Mouse (Mus musculus): ENCODE results near the gene Zbtb32.

Zbtb32 gene

DNA sequence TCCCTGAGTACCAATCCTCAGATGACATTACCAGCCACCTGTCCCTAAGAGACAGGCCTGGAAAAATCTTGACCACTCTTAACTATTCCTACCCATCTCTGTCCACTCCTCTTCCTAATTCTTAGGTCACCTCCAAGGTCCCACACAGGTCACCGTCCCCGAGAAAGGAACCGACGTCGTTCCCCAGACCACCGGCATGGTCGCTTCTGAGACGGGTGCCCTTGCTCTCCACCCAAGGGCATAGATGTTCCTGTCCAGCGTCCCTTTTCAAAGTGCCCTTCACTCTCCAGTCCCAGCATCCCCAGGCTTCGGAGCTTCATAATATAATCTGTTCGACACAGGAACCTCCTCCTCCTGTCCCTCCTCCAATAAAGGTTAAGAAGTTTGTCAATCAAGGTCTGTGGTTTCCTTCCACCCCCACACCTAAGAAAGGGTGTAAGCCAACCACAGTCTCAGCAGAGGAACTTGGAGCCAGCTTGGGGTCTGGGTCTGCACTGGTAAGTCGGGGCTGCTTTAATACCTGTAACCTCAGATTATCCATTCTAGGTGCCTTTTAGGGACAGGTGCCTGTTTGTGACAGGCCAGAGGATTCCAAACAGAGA, 33.6 kb downstream of the Zbtb32 start, which contains the start of gene Igflr1:
Gene Igflr1 (plus strand): TSS at position 458 of the 602 bp plus-strand sequence.
- no peak for DNase-seq

DNA sequence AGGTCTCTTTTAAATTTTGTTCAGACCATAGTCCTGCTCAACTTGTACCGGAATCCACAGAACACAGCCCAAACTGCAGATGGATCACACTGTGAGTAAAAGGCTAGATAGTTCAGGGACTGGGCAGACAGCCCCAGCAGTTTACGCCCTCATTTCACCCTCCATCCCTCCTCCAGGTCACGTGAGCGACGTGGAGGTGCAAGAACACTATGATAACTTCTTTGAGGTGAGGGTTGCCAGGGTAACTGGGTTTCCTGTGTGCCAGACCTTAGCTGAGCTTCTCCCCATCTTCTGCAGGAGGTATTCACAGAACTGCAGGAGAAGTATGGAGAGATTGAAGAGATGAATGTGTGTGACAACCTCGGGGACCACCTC, 34.8 kb downstream of the Zbtb32 start:
- DNase-seq = peak; percentile 33 to 70

DNA sequence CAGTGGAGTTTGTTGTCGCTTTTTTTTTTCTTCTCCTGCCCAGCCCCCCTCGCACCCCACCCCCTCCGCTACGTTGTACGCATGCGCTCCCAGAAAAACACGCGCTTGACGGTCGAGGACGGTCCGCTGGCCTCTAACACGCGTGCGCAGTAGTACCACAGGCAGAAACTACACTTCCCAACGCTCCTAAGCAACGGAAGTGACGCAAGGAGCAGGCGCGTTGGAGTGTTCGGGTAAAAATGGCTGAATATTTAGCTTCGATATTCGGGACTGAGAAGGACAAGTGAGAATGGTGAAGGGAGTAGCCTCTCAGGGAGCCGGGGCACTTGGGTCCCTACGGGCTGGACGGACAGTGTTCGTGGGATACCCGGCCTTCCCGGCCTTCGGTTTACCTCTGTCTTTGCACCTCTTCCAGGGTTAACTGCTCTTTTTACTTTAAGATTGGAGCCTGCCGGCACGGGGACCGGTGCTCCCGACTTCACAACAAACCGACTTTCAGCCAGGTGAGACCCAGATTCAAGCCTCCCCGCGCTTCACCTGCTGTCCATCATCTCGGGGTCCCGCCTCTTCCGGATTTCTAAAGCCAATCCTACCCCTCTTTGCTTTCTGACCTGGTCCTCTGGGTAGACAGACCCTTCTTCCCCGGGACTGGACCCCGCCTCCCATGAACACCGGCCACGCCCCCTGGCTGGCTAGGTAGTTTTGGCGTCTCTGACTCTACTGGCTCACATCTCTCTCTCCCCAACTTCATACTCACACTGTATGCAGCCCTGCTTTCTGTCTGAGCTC, 35.4 kb downstream of the Zbtb32 start, which contains the start of the genes U2af1l4, Gm49396 and Psenen:
Gene U2af1l4 (plus strand): TSS at position 185 of the 789 bp plus-strand sequence.
Gene Gm49396 (plus strand): TSS at position 228 of the 789 bp plus-strand sequence.
Gene Psenen (minus strand): TSS at position 511 of the 789 bp plus-strand sequence.
- peak; percentile 90 to 96 for DNase-seq

DNA sequence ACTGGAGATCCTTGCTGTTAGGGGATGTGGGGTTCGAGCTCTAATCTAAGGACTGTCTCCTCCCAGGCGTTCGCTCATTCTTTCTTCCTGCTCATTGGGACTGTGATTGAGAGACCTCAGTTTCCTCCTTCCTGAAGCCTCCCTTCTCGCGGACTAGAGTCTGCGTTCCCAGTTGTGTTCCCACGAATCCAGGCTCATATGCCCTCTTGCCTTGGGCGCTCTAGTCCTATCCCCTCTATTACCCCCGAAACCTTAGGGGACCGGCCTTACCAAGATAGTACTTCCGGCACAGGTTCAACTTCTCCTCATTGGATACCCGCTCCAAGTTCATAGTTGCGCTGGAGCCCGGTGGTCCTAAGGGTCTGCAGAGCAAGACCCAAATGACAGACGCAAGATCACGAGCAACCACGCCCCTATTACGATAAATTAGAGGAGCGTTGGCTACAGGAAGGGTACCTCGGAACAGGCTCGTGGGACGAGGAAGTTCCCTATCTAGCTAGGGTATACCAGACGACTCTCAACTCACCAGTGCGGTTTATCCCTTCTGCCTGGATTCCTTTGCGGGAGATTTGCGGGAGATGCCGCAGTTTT, 36.1 kb downstream of the Zbtb32 start:
- DNase-seq = no peak

DNA sequence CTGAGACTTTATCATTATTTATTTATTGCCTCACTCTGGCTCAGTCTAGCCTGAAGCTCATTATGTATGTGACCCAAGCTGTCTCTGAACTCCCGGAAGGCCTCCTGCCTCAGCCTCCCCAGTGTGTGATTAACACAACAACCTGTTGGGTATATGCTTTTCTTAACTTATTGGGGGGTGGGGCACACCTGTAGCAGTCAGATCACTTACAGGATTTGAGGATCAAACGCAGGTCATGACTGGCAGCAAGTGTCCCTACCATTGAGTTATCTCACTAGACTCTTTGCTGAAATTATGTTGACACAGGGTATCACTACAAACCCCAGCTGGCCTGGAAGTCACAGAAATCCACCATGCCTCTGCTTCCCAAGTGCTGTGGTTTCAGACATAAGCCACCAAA, 38.4 kb downstream of the Zbtb32 start:
- no peak for DNase-seq

DNA sequence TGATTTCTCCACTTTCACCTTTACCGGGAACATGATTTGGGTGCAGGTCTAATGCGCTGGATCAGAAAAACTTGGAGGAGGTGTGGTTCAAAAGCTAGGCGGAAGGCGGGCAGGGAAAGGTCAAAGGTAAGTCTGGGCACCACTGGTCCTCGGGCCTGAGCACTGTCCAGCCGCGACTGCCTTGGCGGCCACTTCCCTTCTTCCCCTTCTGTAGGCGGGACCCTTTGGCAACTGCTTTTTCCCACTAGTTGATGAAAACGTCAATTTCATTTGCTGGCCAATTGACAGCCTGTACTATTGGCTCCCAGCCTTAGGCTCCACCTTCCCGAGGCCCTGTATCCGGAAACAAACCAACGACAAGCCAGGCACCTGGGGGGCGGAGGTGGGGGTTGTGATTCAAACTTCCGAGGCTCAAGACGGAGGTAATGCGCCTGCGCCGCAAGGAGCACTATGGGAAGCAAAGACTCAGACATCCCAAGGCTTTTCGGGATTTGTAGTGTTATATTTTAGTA, 39.2 kb downstream of the Zbtb32 start, which contains the start of gene Lin37:
Gene Lin37 (minus strand): TSS at position 396 of the 512 bp plus-strand sequence.
- DNase-seq = peak; percentile 95 to 96

DNA sequence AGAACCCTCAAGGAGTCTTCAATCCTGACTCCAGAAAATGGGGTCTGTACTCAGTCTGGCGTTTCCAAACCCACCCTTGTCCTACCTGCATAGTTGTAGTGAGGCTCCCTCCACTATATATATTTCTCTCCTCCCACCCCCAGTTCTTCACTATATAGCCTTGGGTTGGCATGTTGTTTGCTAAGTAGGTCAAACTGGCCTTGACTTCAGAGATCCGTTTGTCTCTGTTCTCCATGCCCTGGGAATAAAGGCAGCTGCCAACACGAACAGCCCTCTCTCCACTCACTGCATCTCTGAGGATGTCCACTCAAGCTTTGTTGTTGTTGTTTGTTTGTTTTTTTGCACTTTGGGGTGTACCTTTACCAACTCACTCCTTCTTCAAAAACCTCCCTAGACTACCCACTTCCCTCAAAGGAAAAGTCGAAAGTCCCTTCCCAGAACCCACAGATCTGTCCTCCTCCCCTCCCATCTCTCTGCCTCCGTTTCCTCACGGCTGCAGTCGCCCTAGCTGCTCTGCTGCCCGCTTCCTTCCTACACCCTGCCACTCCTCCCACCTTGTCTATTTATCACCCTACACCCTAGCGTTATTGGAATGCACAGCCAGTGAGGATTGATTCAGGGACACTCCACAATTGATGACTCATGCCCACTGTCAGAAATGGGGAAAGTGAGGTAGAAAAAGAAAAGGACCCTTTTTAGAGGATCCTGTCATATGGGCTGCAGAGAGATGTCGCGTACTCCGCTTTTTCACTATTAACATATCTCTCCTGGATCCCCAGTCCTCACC, 39.9 kb downstream of the Zbtb32 start:
- DNase-seq = no peak

DNA sequence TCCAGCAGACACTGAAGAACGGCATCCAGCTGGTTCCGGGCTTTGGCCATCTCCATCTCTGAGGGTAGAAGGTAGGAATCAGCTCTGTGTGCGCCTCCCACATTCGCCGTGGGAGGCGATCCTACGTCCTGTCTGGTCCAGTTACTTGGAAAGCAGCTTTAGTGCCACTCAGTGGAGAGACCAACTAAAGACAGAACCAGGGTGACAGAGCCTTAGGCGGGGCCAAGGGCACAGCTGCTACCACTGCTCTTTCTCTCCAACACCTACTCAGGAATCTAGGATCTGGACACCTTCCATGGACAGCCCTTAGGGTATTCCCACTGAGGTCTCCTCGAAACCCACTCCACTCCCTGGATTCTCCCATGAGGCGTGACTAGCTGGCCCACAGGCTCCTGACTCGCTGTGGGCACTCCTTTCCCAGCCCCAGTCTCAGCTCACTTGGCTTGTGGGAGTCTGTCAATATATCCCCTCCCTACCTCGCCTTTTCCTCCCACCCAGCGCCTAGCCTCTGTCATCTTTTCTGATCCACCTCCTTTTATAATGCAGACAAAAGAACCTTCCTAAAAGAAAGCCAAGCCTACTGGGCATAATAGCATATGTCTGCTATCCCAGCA, 40.7 kb downstream of the Zbtb32 start:
- no peak for DNase-seq

DNA sequence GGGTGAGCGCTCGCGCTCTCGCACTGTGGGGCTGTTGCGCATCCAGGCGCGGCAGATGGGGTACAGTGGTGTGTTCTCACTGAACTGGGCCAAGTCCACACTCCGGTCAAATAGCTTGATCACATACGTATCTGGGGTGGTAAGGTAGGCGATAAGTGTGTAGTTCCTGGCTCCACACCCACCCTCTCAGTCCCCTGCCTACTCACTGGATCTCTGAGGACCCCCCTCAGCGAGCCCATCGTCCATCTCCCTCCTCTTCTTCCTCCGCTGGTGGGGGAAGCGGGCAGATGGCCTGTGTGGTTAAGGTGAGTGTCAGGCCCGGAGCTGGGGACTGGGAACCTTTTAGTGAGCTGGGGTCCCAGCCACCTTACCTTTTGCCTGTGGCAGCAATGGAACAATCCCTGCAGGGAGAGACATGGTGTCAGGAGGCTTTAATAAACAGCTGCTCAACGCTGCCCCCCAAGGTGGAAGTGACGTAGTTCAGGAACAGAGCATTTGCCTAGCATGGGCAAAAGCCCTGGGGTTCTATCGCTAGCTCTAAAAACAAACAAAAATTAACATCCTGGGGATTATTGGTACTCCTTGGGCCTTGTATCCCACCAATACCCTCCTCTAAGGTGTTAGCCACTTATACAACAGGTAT, 41.7 kb downstream of the Zbtb32 start:
- DNase-seq = no peak

DNA sequence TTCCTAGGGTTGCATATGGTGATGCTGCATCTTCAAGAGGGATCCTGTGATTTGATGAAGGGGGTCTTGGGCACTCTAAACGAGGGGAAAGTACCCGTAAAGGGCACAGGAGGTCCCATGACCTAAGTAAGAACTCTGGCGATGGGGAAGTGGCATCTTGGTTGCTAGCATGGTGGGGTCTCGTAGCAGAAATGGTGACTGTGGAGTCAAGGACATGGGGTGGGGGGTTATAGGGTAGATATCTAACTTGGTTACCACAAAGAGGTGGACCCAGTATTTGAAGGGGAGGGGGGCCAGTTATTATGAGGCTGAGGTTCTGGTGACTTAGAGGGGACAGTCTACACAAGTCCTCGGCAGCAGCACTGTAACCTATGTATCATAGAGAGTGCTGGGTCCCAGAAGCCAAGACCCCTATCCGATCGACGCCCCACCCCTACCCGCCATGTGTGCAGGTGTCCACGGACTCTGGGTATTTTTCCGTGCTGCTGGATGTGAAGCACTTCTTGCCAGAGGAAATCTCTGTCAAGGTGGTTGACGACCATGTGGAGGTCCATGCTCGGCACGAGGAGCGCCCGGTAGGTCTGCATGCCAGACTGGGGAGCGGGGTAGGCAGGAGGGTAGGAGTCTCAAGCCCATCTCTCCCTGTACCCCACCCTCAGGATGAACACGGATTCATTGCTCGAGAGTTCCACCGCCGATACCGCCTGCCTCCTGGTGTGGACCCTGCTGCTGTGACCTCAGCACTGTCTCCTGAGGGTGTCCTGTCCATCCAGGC, 44.7 kb downstream of the Zbtb32 start:
- no peak for DNase-seq

DNA sequence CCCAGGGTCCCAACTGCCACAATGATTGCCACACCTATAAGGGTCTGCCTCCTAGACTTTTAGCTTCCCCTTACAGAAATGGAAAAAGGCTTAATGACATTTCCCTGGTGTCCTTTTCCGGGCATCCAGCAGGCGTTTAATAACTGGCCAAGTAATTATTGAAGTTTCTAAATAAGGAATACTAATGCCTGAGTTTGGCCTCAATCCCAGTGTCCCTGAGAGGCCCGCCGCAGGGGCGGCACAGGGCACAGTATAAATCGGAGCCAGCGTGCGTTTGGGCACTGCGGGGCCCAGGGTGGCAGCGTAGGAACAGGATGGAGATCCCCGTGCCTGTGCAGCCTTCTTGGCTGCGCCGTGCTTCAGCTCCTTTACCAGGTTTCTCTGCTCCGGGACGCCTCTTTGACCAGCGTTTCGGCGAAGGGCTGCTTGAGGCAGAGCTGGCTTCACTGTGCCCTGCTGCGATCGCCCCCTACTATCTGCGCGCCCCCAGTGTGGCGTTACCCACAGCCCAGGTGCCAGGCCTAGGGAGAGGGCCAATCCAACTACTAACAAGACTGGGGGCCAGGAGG, 45.6 kb downstream of the Zbtb32 start:
- peak; percentile 34 to 43 for DNase-seq

DNA sequence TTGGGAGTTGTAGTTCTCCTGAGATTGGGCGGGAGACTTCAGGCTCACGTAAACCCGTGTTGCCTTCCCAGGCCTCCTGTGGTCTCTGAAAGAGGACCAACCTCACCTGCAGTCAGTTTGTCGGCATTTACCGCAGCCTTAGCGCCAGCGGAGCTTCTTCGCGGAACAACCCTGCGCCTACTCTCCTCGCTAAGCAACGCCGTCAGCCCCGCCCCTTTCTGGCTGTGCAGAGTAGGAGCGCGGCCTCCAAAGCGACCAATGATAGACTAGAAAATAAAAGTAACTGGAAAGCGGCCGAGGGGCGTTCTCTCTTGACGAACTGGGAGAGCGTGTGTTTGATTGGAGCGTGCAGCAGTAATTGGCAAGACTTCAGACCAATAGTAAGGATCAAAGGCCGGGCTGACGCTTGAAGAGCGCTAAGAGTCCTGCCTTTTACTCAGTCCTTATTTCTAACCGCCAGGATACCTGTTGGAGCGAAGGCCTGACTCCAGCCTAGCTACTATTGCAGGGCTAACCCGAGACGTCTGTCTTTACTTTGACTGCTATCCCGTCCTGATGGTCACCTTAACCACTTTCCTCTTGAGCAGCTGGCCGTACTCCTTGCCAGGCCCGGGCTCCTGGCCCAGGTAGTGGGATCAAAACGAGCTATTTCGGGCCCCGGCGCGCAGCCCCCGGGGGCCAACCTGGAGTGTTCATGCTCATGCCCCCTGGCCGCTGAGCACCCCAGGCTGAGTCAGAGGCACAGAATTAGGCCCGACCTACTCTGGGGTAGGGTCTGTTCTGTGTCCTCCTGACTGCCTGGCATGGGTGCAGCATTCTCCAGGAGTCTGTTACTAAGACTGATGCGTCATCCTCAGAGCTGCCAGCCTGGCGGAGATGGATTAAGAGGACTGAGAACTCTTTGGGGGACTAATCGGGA, 46.3 kb downstream of the Zbtb32 start, which contains the start of the genes Hspb6 and Proser3:
Gene Hspb6 (plus strand): TSS at position 77 of the 919 bp plus-strand sequence.
Gene Proser3 (minus strand): TSS at position 198 of the 919 bp plus-strand sequence.
- peak; percentile 92 to 96 for DNase-seq

DNA sequence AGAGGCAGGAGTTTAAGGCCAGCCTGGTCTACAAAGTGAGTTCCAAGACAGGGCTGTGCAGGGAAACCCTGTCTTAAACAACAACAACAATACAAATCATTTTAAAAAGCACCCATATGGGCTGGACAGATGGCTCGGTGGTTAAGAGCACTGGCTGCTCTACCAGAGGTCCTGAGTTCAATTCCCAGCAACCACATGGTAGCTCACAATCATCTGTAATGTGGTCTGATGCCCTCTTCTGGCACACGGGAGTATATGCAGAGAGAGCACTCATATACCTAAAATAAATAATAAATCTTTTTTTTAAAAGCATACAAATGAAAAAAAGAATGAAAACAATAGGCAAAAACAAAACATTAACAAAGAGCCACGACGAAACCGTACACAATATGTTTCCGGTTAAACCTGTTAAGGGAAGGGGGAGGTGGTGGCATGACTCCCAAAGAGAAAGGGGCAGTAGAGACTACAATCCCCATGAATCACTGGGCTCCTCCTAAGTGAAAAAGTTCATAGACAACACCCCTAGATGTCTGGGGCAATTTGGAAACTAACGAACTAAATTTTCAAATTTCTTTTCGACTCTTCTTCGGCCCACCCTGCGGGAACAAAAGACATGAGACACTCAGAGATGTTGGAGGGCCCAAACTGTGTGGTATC, 47.1 kb downstream of the Zbtb32 start:
- DNase-seq = no peak

DNA sequence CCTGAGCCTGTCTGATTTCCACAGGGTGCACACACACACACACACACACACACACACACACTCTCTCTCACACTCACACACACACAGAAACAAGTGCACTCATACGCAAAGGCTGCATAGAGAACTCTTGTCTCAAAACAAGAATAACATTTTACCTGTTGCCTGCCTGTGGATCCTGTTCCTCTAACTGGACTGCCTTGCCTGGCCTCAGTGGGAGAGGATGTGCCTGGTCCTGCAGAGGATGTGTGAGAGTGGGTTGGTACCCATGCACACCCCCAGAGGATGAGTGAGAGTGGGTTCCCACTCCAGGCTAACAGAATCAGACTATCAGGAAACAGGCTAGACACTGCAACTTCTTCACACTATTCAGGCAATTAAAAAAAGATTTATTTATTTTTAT, 48.1 kb downstream of the Zbtb32 start:
- DNase-seq = no peak

DNA sequence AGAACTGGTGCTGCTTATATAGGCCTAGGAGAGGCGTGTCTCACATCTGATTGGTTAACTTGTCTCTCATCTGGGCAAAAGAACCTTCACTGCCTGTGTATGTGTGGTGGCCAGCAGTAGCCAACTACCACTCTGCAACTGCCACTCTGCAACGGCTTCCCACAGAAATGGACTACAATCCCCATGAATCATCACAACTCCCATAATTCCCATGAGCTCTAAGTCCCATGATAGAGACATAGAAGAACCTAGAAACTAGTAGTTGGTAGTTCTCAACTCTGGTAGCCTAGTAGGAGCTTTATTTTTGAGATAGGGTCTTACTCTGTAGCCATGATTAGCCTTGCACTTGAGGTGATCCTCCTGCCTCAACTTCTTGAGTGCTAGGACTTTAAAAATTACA, 48.8 kb downstream of the Zbtb32 start:
- DNase-seq = no peak

DNA sequence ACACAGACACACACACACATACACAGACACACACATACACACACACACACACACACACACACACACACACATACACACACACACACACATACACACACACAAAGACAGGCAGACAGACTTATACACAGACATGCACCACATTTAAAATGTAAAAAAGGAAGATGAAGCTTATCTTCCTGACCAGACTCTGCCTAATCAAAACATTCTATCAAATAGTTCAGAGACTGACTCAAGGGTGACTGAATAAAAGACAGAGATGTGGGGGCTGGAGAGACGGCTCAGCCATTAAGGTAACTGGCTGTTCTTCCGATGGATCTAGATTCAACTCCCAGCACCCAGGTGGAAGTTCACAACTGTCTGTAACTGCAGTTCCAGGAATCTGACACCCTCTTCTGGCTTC, 54.4 kb downstream of the Zbtb32 start:
- DNase-seq = no peak

DNA sequence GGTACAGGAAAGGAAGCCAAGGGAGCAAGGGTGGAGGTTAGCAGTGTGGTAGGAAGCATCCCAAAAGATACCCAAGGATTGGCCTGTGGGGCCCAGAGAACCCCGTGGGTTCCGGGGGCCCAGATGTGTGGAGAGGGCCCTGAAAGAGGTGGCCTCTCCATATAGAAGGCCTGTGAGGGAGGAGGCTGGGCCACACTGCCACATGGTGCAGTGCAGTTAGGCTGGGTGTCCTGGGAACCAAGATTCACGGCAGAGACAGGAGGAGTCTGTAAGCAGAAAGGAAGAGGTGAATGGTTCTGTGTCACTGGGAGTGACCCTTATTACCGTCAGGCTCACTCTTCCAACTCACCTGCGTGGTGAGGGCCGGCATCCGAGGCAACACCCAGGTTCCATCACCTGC, 58.1 kb downstream of the Zbtb32 start:
- no peak for DNase-seq
